Mouse (Mus musculus) neural tube, embryonic 12.5 days (tissue): ENCODE data around the gene Ostf1. TPM values are rescaled to one million over a fixed set of nuclear protein-coding genes. Genes with fewer than 3 reads are reported as not detected.
A peak's percentile ranks its signal among the peaks of the same experiment; 100 is the strongest.

Source experiments
- ATAC-seq: fragments of 200-750 bp; cut with Nextera tagmentation; 2 replicates; pipeline ENCODE4 v1.8.0; 2017; ENCODE audit warnings: low read depth, mild to moderate bottlenecking, moderate TSS enrichment, moderate library complexity; ENCODE audit not compliant: low FRiP score
- H3K27ac ChIP-seq: fragments of 300-500 bp; sonication (generic); 2 replicates; pipeline ENCODE4 v1.5.1; 2016
- H3K27me3 ChIP-seq: fragments of 300-500 bp; sonication (generic); replicated peaks from 2 replicates; pipeline ENCODE4 v1.6.1; 2016; ENCODE audit warnings: mild to moderate bottlenecking
- H3K36me3 ChIP-seq: fragments of 300-500 bp; sonication (generic); 2 replicates; pipeline ENCODE4 v1.6.1; 2016; ENCODE audit warnings: mild to moderate bottlenecking
- H3K4me1 ChIP-seq: fragments of 300-500 bp; sonication (generic); 2 replicates; pipeline ENCODE4 v1.6.1; 2016
- H3K4me2 ChIP-seq: fragments of 300-500 bp; sonication (generic); replicated peaks from 2 replicates; pipeline ENCODE4 v1.6.1; 2016; ENCODE audit warnings: mild to moderate bottlenecking
- H3K4me3 ChIP-seq: fragments of 300-500 bp; sonication (generic); 2 replicates; pipeline ENCODE4 v1.5.1; 2016
- H3K9ac ChIP-seq: fragments of 300-500 bp; sonication (generic); 2 replicates; pipeline ENCODE4 v1.6.1; 2016; ENCODE audit warnings: mild to moderate bottlenecking
- H3K9me3 ChIP-seq: fragments of 300-500 bp; sonication (generic); 2 replicates; pipeline ENCODE4 v1.6.1; 2016; ENCODE audit warnings: mild to moderate bottlenecking
- WGBS: fragments of 180-500 bp; shearing (Covaris S2); methylation state at CpG from one replicate; pipeline ENCODE4 v1.1.7; 2016; 5-methylcytosine and 5-hydroxymethylcytosine counted together
- polyA plus RNA-seq: library from polyadenylated mRNA; unstranded; fragments of >200 nt; fragmentation: Nextera tagmentation; extraction: Ambion mirVana; gene quantifications from 2 replicates; pipeline ENCODE4 v1.2.1, GENCODE M21; 2016

Ostf1 gene
- polyA plus RNA-seq, 1 experiment from 2014 or later, result 53.1 TPM

DNA sequence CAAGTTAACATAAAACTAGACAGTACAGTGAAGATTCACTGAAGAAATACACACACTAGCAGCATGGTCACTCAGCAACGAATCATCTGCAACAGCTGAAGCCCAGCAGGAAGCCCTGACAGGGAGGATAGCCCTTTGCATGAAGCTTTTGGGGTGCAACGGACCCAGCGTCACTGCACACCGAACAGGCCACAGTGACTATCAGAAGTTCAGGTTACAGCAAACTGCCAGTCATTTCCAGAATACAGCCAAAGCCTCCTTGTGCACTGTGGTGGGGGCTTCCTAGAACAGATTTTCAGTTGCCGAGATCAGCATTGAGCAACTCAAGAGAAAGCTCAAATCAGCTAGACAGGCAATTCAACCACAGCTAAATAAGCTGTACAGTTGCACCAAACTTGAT lies 54.3 kb downstream of the Ostf1 start:
- H3K4me2 ChIP-seq, result no peak overlapping the region
- no peak for ATAC-seq
- no peak overlapping the region for H3K4me3 ChIP-seq
- H3K36me3 ChIP-seq, result no peaks in the 10 kb centered on the region
- H3K27me3 ChIP-seq, result no peaks in the 10 kb centered on the region
- H3K9ac ChIP-seq, result no peak overlapping the region
- H3K4me1 ChIP-seq, result peaks cover 10% of the 10 kb centered on the region; the same call in 1 of the 2 replicates
- 72% methylated on average over 5 of the region's 5 CpGs for WGBS
- no peaks in the 10 kb centered on the region for H3K9me3 ChIP-seq
- no peak overlapping the region for H3K27ac ChIP-seq

DNA sequence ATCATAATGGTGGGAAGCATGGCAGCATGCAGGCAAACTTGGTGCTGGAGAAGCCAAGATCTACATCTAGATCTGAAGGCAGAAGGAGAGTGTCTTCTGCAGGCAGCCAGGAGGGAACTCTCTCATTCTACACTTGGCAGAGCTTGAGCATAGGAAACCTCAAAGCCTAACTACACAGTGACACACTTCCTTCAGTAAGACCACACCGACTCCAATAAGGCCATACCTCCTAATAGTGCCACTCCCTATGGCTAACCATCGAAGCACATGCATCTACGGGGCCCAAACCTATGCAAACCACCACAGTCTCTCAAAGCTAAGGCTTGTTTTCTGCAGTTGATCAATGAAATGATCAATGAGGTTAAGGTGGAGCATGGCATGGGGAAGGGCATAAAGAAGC lies 55.7 kb downstream of the Ostf1 start:
- 95% methylated on average over 3 of the region's 3 CpGs for WGBS

DNA sequence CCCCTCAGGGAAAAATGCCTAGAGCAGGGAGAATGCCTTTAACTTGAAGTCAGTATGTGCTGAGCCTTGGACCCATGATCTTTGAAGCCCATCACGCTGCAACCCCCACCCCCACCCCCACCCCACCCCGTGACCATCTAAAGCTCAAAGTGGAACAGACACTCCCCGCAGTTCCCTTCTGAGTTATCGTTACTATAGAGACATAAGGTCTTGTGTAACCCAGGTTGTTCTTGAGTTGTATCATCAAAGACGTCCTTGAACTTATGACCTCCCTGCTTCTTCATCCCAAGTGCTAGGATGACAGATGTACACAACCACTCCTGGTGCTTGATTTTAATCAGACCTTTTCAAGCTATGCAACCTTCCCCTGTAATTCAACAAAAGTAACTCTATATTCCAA lies 57.7 kb downstream of the Ostf1 start:
- Histone ChIP-seq H3K4me3 (no peak overlapping the region), H3K36me3 (no peaks in the 10 kb centered on the region), H3K4me2 (no peak overlapping the region), H3K9ac (no peak overlapping the region), H3K27ac (no peak overlapping the region), H3K4me1 (peaks cover 9% of the 10 kb centered on the region; the same call in 1 of the 2 replicates), H3K27me3 (no peaks in the 10 kb centered on the region), H3K9me3 (no peaks in the 10 kb centered on the region)
- ATAC-seq, result no peak
- 91% methylated on average over 5 of the region's 5 CpGs for WGBS

More for the DNA sequence above, 55.7 kb downstream of the Ostf1 start:
- Histone ChIP-seq H3K27me3 (no peaks in the 10 kb centered on the region), H3K27ac (no peak overlapping the region), H3K36me3 (no peaks in the 10 kb centered on the region), H3K9me3 (no peaks in the 10 kb centered on the region), H3K9ac (no peak overlapping the region), H3K4me2 (no peak overlapping the region), H3K4me3 (no peak overlapping the region), H3K4me1 (peaks cover 10% of the 10 kb centered on the region; the same call in 1 of the 2 replicates)
- ATAC-seq, result no peak

DNA sequence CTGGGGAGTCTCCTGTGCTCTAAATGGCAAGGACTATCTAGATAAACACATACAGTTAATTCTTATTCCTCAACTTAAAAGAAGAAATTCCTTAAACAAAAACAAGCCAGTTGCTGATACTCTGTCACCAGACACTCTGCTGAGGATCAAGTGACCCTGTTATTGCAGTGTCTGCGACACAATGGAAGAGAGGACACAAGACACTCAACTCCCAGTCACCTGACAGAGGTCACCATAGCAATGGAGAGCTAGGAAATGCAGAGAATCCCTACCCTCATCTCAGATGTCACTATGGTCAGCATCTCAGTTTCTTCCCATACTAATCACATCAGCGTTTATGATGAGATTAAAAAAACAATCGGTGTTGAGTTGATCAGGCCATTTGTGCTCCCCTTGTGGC lies 58.2 kb downstream of the Ostf1 start:
- Histone ChIP-seq H3K9me3 (no peaks in the 10 kb centered on the region), H3K27me3 (no peaks in the 10 kb centered on the region), H3K36me3 (no peaks in the 10 kb centered on the region), H3K4me1 (peaks cover 6% of the 10 kb centered on the region; the same call in 1 of the 2 replicates), H3K4me2 (no peak overlapping the region), H3K9ac (no peak overlapping the region), H3K27ac (no peak overlapping the region), H3K4me3 (no peak overlapping the region)
- no peak for ATAC-seq
- WGBS, result 77% methylated on average over 3 of the region's 3 CpGs

DNA sequence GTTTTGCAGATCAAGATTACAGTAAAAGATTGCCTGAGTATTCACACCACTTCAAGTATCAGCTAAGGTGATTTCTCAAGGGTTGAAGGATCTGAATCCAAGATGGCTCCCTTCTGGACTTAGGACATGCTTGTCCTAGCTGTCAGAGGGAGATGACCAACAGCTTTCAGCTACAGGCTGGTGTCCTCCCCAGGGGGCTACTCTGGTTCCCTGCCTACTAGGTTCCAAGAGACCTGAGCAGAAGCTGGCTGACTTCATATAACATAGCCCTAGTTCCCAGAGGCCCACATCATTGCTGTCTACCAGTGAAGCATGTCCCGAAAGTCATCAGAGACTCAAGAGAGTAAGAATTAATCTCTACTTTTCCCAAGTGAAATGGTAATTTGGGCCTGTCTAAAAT lies 62.1 kb downstream of the Ostf1 start:
- Histone ChIP-seq H3K27ac (no peak overlapping the region), H3K4me1 (no peaks in the 10 kb centered on the region), H3K9me3 (no peaks in the 10 kb centered on the region), H3K9ac (no peak overlapping the region), H3K27me3 (no peaks in the 10 kb centered on the region), H3K4me3 (no peak overlapping the region), H3K4me2 (no peak overlapping the region), H3K36me3 (no peaks in the 10 kb centered on the region)
- 95% methylated on average over 1 of the region's 1 CpGs for WGBS
- ATAC-seq, result no peak

DNA sequence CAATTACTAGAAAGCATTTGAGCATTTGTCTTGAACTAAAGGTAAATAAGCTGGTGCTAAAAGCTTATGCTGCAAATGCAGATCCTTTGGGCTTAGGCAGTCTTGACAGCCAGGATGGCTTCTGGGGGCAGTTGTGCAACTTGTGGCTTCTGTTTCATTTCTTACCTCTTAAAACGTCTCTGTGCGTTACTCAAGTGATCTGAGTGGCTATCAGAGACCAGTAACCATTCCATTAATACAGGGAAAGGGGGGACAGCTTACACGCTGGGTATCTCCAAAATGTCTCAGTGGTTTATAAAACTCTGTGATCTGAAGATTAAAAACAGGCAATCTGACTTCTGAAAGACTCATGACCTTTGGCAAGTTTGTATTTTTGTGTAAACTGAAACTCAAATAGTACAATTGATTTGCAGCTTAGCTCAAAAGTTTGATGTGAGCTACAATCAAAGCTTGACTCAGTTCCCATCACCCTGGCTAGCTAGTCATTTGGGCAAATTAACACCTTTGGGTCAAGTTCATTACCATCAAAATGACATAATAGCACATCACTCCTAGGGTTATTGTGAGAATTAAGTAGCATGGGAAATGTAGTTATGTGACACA lies 62.7 kb downstream of the Ostf1 start:
- Histone ChIP-seq H3K9ac (no peak overlapping the region), H3K9me3 (no peaks in the 10 kb centered on the region), H3K4me1 (no peaks in the 10 kb centered on the region), H3K36me3 (no peaks in the 10 kb centered on the region), H3K27ac (no peak overlapping the region), H3K27me3 (no peaks in the 10 kb centered on the region), H3K4me2 (no peak overlapping the region), H3K4me3 (no peak overlapping the region)
- WGBS, result 87% methylated on average over 3 of the region's 3 CpGs
- no peak for ATAC-seq

DNA sequence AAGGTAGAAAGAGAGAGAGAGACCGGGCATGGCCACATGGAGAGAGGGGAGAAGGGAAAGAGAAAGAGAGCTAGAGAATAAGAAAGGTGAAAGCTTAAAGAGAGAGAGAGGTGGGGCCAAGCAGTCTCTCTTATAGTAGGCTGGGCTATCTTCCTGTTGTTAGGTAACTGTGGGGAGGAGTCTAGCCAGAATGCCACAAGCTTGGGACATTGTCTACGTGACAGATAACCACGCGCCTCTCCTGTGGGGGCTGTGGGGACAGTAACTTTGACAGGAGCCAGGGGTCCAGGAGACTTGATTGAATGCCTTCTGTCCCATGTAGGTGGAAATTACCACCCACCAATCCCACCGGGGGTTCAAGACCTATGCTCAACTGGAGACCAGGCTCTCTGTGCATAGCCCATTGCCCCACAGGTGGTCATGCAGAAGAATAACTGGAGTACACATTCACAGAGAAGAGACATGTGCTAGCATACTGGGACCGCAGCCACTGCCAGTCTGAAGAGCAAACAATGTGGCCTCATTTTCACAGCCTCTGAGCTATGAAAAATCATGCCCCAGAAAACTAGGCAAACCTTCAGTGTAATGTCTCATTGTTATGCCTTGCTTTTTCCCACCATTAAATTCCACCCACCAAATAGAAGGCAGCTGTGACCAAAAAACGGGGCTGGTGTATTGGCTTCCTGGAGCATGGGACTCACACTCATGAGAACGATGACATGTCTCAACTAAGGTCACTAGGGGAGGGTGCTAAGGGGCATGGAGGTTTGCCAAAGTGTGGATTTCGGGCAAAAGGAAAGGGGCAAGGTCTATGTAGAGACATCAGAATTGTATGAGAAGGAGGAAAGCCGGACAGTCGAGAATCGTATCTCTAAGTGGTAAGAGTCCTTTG lies 63.4 kb downstream of the Ostf1 start:
- no peak overlapping the region for H3K9ac ChIP-seq
- H3K4me1 ChIP-seq, result no peaks in the 10 kb centered on the region
- no peak for ATAC-seq
- H3K9me3 ChIP-seq, result no peaks in the 10 kb centered on the region
- no peak overlapping the region for H3K27ac ChIP-seq
- no peak overlapping the region for H3K4me2 ChIP-seq
- 90% methylated on average over 12 of the region's 12 CpGs for WGBS
- H3K4me3 ChIP-seq, result no peak overlapping the region
- H3K36me3 ChIP-seq, result no peaks in the 10 kb centered on the region
- no peaks in the 10 kb centered on the region for H3K27me3 ChIP-seq

DNA sequence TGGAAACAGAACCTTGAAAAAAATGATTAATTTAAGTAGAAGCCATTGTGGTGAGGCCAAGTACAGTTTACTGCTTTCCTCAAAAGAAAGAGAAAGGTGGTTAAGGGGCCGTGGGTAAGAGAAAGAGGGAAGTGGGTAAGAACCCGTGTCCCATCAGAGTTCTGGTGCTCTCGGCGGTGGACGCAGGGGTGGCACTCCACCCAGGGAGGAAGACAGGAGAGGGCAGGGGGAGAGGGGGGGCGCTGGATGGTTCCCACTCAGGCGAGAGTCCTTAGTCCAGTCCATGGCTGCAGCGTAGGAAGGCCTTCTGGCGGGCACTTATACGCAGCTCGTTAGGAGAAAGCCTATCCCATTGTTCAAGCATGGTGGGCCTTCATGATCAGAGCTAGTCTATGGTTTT lies 64.1 kb downstream of the Ostf1 start:
- no peak for ATAC-seq
- Histone ChIP-seq H3K36me3 (no peaks in the 10 kb centered on the region), H3K27me3 (no peaks in the 10 kb centered on the region), H3K9ac (no peak overlapping the region), H3K4me3 (no peak overlapping the region), H3K9me3 (no peaks in the 10 kb centered on the region), H3K4me1 (no peaks in the 10 kb centered on the region), H3K4me2 (no peak overlapping the region), H3K27ac (no peak overlapping the region)
- 90% methylated on average over 11 of the region's 11 CpGs for WGBS

DNA sequence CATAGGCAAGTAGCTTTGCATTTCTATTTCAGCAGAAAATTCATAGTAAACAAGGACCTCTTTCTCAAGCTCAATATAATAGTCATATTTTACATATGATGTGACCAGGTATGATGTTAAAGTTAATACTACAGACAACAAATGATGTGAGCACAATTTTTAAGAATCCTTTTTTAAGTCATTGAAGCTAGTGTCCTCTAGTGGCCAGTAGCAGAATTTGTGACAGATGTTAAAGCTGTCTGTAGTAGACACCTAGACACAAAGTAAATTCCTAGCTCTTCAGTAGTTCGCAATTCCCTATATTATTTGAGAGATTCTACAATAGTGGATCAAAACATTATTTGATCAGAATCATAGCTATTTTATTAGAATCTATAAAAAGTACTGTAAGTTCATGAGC lies 73.9 kb downstream of the Ostf1 start:
- 91% methylated on average over 1 of the region's 1 CpGs for WGBS
- Histone ChIP-seq H3K4me2 (no peak overlapping the region), H3K9ac (no peak overlapping the region), H3K36me3 (no peaks in the 10 kb centered on the region), H3K27me3 (no peaks in the 10 kb centered on the region), H3K4me3 (no peak overlapping the region), H3K9me3 (no peaks in the 10 kb centered on the region), H3K27ac (no peak overlapping the region), H3K4me1 (no peaks in the 10 kb centered on the region)
- no peak for ATAC-seq

DNA sequence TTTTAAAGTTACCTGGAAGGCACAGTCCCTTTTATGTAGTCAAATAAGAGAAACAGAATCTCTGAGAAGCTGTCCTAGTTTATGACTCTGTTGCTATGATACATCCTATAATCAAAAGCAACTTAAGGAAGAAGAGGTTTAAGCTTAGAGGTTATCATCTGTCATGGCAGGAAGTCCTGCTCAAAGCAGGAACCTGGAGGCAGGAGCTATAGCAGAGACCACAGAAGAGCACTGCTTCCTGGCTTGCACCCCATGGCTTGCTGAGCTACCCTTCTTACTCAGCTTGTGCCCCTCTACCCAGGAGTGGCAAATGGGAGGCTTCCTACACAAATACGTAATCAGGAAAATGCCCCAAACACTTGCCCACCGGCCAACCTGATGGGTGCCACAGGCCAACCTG lies 76.0 kb downstream of the Ostf1 start:
- H3K27me3 ChIP-seq, result no peaks in the 10 kb centered on the region
- ATAC-seq, result no peak
- H3K4me1 ChIP-seq, result no peaks in the 10 kb centered on the region
- H3K4me3 ChIP-seq, result no peak overlapping the region
- 93% methylated on average over 2 of the region's 2 CpGs for WGBS
- no peak overlapping the region for H3K4me2 ChIP-seq
- H3K9ac ChIP-seq, result no peak overlapping the region
- no peaks in the 10 kb centered on the region for H3K36me3 ChIP-seq
- H3K27ac ChIP-seq, result no peak overlapping the region
- no peaks in the 10 kb centered on the region for H3K9me3 ChIP-seq

DNA sequence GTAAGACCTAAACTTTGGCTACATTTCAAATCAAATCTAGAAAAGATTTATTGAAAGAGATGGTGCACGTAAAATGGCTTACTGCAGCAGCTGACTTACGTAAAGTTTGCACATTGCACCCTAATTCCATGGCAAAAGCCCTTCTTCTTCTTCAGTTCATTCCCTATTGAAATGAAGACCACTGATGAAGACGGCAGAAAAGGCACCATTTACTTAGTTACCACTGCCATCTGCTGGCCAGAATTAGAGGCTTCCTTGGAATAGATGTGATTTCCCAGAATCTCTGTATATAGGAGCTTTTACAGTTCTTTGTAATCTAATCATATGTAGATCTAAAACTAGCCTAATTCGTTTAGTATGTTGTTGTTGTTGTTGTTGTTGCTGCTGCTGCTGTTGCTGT lies 83.0 kb downstream of the Ostf1 start:
- Histone ChIP-seq H3K4me3 (no peak overlapping the region), H3K4me1 (no peaks in the 10 kb centered on the region), H3K9me3 (no peaks in the 10 kb centered on the region), H3K9ac (no peak overlapping the region), H3K27me3 (no peaks in the 10 kb centered on the region), H3K4me2 (no peak overlapping the region), H3K27ac (no peak overlapping the region), H3K36me3 (no peaks in the 10 kb centered on the region)
- ATAC-seq, result peak; percentile 56
- 15% methylated on average over 4 of the region's 4 CpGs for WGBS
